Mouse (Mus musculus) gastrocnemius, adult 18-20 months (tissue): ENCODE data around the gene Tssk2. TPM values are rescaled to one million over a fixed set of nuclear protein-coding genes. Genes with fewer than 3 reads are reported as not detected.
A peak's percentile ranks its signal among the peaks of the same experiment; 100 is the strongest.

Experiments
- DNase-seq: peaks from one replicate; pipeline ENCODE4 v3.0.0; 2021; ENCODE audit warnings: low spot score
- long read RNA-seq, 2 experiments: library from polyadenylated mRNA; stranded (forward); transcript quantifications; one replicate each; pipeline ENCODE4 v2.0.0; 2021
- total RNA-seq, 2 experiments: library from RNA; stranded (reverse); gene quantifications; 2 replicates each; pipeline ENCODE4 v1.2.3; 2021

Gene Tssk2
- total RNA-seq = not detected
- long read RNA-seq, experiment 1 = 0 reads
- long read RNA-seq, experiment 2 = 0 reads

GRCm38 (mm10) chr16:17898462-17898861 is at the start of gene Tssk2, which contains the start of gene Dgcr2:
Tssk2 (plus strand) TSS chr16:17898637.
Dgcr2 (minus strand) TSS chr16:17898562.
- DNase-seq = no peak

GRCm38 (mm10) chr16:17848928-17849327 is 49.5 kb upstream of the Tssk2 start:
- peak; percentile 33 for DNase-seq

- no peak for DNase-seq
Measured at GRCm38 (mm10) chr16:17849486-17849885, 49.0 kb upstream of the Tssk2 start.

GRCm38 (mm10) chr16:17851331-17851730 is 47.1 kb upstream of the Tssk2 start:
- no peak for DNase-seq

GRCm38 (mm10) chr16:17851860-17852259 is 46.6 kb upstream of the Tssk2 start:
- no peak for DNase-seq

GRCm38 (mm10) chr16:17853263-17853662 is 45.2 kb upstream of the Tssk2 start:
- no peak for DNase-seq

DNA sequence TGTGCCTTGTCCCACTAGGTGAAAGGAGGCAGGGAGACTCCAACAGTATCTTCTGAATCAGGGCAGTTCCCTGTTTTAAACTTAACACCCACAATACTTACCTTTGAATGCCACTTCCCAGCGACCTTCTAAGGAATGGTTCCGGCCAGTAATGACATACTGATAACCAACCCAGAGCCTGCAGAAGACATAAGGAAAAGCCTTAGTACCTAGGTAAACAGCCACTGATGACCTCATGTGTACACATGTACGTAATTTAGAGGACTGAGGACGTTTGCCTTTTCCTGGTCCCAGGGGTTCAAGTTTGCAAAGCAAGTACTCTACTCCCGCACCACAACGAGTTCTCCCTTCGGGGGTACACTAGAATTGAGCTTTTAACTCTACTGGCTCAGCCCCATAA is 41.3 kb upstream of the Tssk2 start:
- DNase-seq = no peak

- no peak for DNase-seq
Measured at GRCm38 (mm10) chr16:17858592-17858991, 39.8 kb upstream of the Tssk2 start.

DNA sequence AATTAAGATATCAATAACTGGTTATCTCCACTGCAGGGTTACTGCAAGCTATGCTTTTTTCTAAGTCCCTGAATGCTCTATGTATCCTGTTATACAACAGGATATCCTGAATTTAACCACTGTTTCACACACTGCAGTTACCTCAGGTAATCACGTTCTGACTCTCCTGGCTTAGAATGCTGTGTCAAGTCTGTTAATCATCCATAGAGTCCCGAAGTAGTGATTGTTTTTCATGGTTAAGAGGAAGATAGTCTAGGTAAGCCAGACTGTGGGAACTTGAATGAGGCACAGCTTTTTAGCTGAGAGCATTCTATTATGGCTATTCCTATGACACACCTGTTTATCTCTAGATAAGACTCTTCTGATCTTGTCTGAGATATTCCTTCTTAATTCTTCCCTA is 33.1 kb upstream of the Tssk2 start:
- no peak for DNase-seq

- no peak for DNase-seq
Measured at GRCm38 (mm10) chr16:17865770-17866169, 32.7 kb upstream of the Tssk2 start.

DNA sequence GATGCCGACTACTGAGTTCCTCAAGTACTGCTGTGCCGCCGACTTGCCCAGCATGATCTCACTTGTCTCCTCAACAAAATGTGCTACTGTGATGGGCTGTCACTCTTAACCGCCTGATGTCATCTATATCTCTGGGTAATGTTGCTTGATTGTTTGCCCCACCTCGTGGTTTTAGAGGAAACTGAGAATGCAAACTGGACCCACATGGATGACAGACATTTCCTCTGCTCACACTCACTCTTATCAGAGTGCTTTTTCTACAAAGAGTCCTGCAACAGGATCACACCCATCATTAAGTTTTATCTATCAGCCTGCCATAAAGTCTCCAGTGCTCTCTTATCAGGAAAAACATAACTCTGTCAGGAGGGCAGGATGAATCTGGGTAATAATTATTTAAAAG is 27.2 kb upstream of the Tssk2 start:
- no peak for DNase-seq

- no peak for DNase-seq
Measured at GRCm38 (mm10) chr16:17872995-17873394, 25.4 kb upstream of the Tssk2 start.

DNA sequence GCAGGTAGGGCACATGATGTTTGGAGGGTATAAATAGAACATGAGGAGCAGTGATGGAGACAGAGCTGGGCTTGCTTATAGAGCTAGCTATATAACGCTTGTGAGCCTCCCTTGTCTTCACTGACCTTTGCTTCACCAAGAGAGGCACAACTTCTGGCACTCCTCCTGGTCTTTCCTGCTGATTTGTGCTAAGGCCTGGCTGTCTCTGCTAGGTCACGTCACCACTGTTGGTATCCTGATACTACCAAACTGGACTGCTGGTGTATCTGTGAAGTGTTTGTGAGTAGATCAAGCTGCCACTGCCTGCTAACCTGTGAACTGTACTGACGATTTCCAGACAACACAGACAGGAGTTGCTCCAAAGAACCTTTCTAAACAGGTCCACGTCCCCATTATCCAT is 23.3 kb upstream of the Tssk2 start:
- DNase-seq = peak; percentile 25

DNA sequence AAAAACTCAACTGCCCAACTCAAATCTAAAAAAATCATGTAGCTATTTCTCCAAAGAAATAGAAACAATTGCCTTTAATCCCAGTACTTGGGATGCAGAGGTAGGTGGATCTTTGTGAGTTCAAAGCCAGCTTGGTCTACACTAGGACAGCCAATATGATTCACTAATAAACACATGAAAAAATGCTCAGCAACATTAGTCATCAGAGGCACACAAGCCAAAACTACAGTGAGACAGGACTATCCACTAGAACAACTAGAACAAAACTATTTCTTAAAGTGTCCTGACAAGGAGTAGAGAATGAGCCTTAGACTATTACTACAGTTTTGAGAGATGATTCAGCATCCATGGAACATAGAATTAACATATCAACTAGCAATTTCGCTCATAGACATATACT is 22.3 kb upstream of the Tssk2 start:
- no peak for DNase-seq

DNA sequence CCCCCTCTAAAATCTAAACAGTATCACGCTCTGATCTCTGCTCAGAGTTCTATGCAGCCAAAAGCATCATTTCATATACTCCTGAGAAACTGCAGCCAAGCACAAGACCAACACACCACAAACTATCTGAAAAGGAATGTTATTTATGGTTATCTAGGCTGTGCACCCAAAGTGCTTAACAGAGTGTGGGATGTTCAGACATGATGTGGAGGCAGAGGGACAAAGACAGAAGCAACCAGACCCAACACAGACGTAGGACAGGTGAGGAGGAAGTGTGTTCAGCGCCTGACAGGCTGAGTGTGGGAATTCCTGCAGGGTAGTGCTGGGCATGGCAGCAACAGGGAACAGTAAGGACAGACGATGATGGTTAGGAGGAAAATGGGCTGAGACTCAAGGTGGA is 18.9 kb upstream of the Tssk2 start:
- DNase-seq = no peak

DNA sequence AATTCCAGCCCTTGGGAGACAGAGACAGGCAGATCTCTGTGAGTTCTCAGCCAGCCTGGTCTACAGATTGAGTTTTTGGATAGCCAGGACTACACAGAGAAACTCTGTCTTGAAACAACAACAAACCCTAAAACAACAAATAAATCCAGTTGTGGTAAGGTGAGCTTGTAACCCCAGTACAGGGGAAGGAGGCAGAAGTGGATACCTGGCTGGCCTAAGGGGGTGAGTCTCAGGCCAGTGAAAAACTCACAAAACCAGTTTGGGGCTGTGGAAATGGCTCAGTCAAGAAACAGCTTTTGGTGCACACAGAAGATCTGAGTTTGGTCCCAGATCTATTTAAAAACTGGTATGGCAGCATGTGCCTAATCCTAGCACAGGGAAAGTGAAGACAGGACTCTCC is 16.2 kb upstream of the Tssk2 start:
- DNase-seq = no peak

DNA sequence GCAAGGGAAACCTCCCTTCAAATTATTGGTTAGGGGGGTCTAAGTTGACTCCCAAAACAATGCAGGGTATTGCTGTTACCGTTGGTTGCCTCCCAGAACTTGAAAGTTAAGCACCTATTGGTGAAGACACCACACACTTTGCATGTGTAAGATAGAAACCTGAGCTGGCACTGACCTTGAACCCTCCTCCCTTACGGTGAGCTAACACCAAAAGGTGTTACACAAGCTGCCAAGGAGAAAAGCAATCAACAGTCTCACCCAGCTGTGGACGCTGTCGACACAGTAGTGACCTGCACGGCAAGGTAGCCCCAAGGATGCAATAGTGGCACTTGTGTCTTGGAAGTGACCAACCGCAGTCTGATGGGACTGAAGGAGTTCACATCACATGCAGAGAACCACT is 14.3 kb upstream of the Tssk2 start:
- no peak for DNase-seq

GRCm38 (mm10) chr16:17889689-17890341 is 8.6 kb upstream of the Tssk2 start:
- no peak for DNase-seq

DNA sequence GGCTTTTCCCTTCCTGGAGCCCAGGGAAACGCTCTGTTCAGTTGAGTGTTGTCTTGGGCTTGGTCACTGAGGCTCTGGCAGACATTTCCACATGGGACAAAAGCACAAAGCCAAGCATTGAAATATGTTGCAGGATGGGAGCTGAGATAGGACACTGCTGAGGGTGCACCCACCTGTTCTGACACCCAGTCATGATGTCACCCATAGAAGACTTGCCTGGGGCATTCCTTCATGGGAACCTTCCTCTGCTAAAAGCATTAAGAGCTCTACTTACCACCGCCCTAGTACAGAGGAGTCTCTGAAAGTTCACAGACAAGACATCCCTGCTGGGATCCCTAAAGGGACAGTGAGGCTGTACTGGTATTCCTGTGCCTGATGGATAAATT is 8.1 kb upstream of the Tssk2 start:
- DNase-seq = no peak

GRCm38 (mm10) chr16:17890917-17891566 is 7.4 kb upstream of the Tssk2 start:
- DNase-seq = peak; percentile 81

DNA sequence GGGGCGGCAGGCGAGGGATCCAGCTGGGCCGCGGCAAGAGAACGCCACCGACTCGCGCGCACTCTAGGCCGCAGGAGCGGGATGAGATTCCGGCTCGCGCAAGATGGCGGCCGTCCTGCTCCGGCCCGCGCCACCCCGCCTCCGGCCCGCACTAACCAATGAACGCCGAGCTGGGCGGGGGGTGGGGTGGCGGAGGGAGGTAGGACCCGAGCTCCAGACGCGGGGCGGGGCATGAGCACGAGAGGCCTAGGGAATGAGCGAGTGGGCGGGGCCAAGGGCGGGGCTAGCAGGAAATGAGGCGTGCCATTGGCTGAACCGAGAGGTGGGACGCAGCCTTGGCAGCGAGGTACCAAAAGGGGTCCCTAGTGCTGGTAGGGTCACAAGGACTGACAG is 6.9 kb upstream of the Tssk2 start, which contains the start of gene Gm20518:
Gene Gm20518, minus strand, starts transcription at position 105 of the 393 bp plus-strand sequence.
- peak; percentile 99 for DNase-seq

- no peak for DNase-seq
Measured at GRCm38 (mm10) chr16:17892606-17893005, 5.8 kb upstream of the Tssk2 start.

DNA sequence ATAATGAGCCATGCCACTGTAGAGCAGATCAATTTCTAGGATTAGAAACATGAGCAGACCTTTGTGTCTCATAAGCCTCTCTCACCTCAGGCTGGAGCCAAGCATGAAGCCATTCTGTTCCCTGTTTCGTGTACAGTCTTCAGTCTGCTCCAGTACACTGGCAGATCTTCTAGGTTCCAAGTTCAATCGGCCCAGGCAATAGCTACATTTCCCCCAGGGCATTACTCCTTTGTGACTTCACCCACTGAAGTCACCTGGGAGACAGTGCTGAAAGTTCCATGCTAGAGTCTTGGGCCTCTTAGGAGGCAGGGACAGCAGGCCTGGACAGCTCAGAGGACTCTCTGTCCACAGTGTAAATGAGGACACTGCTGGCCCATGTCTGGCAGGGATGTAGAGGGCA is 4.5 kb upstream of the Tssk2 start, which contains the start of gene Tssk1:
Gene Tssk1, plus strand, starts transcription at position 301 of the 400 bp plus-strand sequence.
- DNase-seq = no peak
